Mouse (Mus musculus) forebrain, postnatal 0 days (tissue): ENCODE data around the gene Strc. TPM values are rescaled to one million over a fixed set of nuclear protein-coding genes. Genes with fewer than 3 reads are reported as not detected.
A peak's percentile ranks its signal among the peaks of the same experiment; 100 is the strongest.

ENCODE experiments used
- ATAC-seq: fragments of 200-750 bp; cut with Nextera tagmentation; 2 replicates; pipeline ENCODE4 v1.8.0; 2017; ENCODE audit warnings: mild to moderate bottlenecking, moderate library complexity
- DNase-seq: peaks from one replicate; pipeline ENCODE4 v3.0.0-alpha.2; 2015
- H3K27ac ChIP-seq: fragments of 300-500 bp; sonication (generic); 2 replicates; pipeline ENCODE4 v1.5.1; 2014; ENCODE audit warnings: low read depth, mild to moderate bottlenecking, antibody characterized with exemption, low read length, moderate library complexity, mixed read lengths
- H3K27me3 ChIP-seq: fragments of 300-500 bp; sonication (generic); 2 replicates; pipeline ENCODE4 v1.6.1; 2014; ENCODE audit warnings: mild to moderate bottlenecking, low read length, mixed read lengths; ENCODE audit not compliant: insufficient read depth
- H3K36me3 ChIP-seq: fragments of 300-500 bp; sonication (generic); 2 replicates; pipeline ENCODE4 v1.6.1; 2014; ENCODE audit warnings: mild to moderate bottlenecking, moderate library complexity; ENCODE audit not compliant: insufficient read depth
- H3K4me1 ChIP-seq: fragments of 300-500 bp; sonication (generic); 2 replicates; pipeline ENCODE4 v1.6.1; 2014; ENCODE audit warnings: antibody characterized with exemption; ENCODE audit not compliant: insufficient read depth
- H3K4me2 ChIP-seq: fragments of 300-500 bp; sonication (generic); 2 replicates; pipeline ENCODE4 v1.6.1; 2014; ENCODE audit warnings: low read depth, mild to moderate bottlenecking, moderate library complexity
- H3K4me3 ChIP-seq: fragments of 300-500 bp; sonication (generic); 2 replicates; pipeline ENCODE4 v1.5.1; 2014; ENCODE audit warnings: low read depth, low read length, mixed read lengths
- H3K9ac ChIP-seq: fragments of 300-500 bp; sonication (generic); 2 replicates; pipeline ENCODE4 v1.6.1; 2014; ENCODE audit warnings: mild to moderate bottlenecking
- H3K9me3 ChIP-seq: fragments of 300-500 bp; sonication (generic); 2 replicates; pipeline ENCODE4 v1.6.1; 2016; ENCODE audit warnings: low read length
- CTCF ChIP-seq: sonication (generic); IDR thresholded peaks from 2 replicates; pipeline ENCODE4 v1.5.1; 2016; ENCODE audit warnings: antibody characterized with exemption, control low read depth, low read depth
- WGBS: fragments of 180-500 bp; shearing (Covaris S2); extraction: QIAGEN DNeasy Blood & Tissue Kit; methylation state at CpG from one replicate; pipeline ENCODE4 v1.1.7; 2014; 5-methylcytosine and 5-hydroxymethylcytosine counted together
- polyA plus RNA-seq: library from polyadenylated mRNA; unstranded; fragments of >200 nt; fragmentation: Nextera tagmentation; extraction: Ambion mirVana; gene quantifications from 2 replicates; pipeline ENCODE4 v1.2.1, GENCODE M21; 2015
- total RNA-seq: library from RNA; depleted of rRNA; stranded (reverse); fragments of >200 nt; gene quantifications from 2 replicates; pipeline ENCODE4 v1.2.3, GENCODE M21; 2014

The Strc gene
- total and polyA plus RNA-seq, 2 experiments from 2014 or later: not detected

DNA sequence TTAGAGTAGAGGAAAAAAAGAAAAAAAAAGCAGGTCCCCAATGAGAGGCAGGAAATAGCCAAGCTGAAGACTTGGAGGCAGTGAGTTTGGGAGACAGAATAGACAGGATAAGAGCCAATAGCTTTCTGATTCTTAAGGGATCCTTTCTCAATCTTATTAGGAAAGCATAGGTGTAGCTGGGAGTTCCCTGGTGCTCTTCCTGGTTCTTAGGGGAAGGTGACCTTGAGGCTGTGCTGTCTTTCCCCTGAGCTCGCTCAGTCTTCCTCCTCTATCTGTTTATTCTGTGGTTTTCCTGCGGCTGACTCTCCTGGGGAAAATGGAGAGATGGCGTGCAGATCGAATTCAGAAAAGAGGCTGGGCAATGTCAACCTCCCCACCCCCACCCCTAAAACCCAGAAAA, 29.0 kb downstream of the Strc start:
- Histone ChIP-seq H3K27ac (0 out of 2 replicates have a peak overlapping the region, but pooled peaks have one; percentile 66), H3K4me1 (no peaks in the 10 kb centered on the region), H3K27me3 (0 out of 2 replicates have a peak, but pooled peaks cover 13% of the 10 kb centered on the region), H3K4me3 (peak overlapping the region; percentile 55), H3K4me2 (peak overlapping the region; percentile 68), H3K9ac (peak overlapping the region; percentile 74), H3K36me3 (no peaks in the 10 kb centered on the region), H3K9me3 (no peaks in the 10 kb centered on the region)
- no peak for ATAC-seq
- WGBS: 2% methylated on average over 4 of the region's 4 CpGs
- no peak for TF ChIP-seq CTCF
- no peak for DNase-seq

DNA sequence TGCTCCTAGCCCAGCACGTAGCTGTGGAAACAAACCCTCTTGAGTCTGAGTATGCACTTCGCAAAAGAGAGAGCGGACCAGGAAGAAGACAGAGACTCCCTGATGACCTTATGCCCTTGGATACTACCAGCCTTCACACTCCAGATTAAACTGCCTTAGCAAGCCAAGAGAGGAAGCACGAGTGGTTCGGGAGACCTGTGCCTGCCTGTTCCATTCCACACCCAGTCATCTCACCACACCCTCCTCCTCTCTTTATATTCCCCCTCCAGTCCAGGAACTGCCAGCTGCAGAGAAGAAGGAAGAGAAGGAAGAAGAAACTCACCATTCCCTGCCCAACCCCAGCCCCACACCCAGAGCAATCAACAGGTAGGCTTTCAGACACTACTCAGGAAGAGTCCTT, 29.5 kb downstream of the Strc start, which contains the start of gene Ckmt1:
Gene Ckmt1, plus strand, starts transcription at position 221 of the 400 bp plus-strand sequence.
- Histone ChIP-seq H3K27ac (peak within 1 kb of the TSS; percentile 66), H3K27me3 (0 out of 2 replicates have a peak, but pooled peaks cover 13% of the 10 kb centered on the region), H3K4me1 (no peaks in the 10 kb centered on the region), H3K36me3 (no peaks in the 10 kb centered on the region), H3K9ac (peak within 1 kb of the TSS; percentile 74), H3K9me3 (no peaks in the 10 kb centered on the region), H3K4me3 (peak within 1 kb of the TSS; percentile 55), H3K4me2 (peak within 1 kb of the TSS; percentile 68)
- DNase-seq (no peak), ATAC-seq (no peak)
- 73% methylated on average over 5 of the region's 5 CpGs for WGBS
- no peak for TF ChIP-seq CTCF

- H3K9ac ChIP-seq: peak within 1 kb of the TSS; percentile 84
- 0 out of 2 replicates have a peak, but pooled peaks cover 13% of the 10 kb centered on the region for H3K27me3 ChIP-seq
- peak within 1 kb of the TSS; percentile 80 for H3K27ac ChIP-seq
- peak within 1 kb of the TSS; percentile 70 for H3K4me3 ChIP-seq
- H3K4me1 ChIP-seq: no peaks in the 10 kb centered on the region
- H3K4me2 ChIP-seq: peak within 1 kb of the TSS; percentile 86
- DNase-seq (peak; percentile 99), ATAC-seq (peak; percentile 97)
- H3K9me3 ChIP-seq: no peaks in the 10 kb centered on the region
- WGBS: under 1% methylated on average over 58 of the region's 58 CpGs
- no peaks in the 10 kb centered on the region; the same call in 1 of the 2 replicates for H3K36me3 ChIP-seq
- peak; percentile 97 for TF ChIP-seq CTCF
Observed at GRCm38 (mm10) chr2:121354820-121355592, 32.0 kb downstream of the Strc start, which contains the start of gene Ppip5k1. TSS of gene Ppip5k1 (minus strand) at chr2:121355396.

- no peak for ATAC-seq
Observed at GRCm38 (mm10) chr2:121354378-121354777, 32.6 kb downstream of the Strc start.

GRCm38 (mm10) chr2:121353156-121353555, 33.8 kb downstream of the Strc start:
- no peak for TF ChIP-seq CTCF
- ATAC-seq (no peak), DNase-seq (no peak)
- Histone ChIP-seq H3K27me3 (0 out of 2 replicates have a peak, but pooled peaks cover 13% of the 10 kb centered on the region), H3K9me3 (no peaks in the 10 kb centered on the region), H3K4me1 (no peaks in the 10 kb centered on the region), H3K4me2 (no peak overlapping the region), H3K4me3 (no peak overlapping the region), H3K27ac (no peak overlapping the region), H3K36me3 (peaks cover 12% of the 10 kb centered on the region), H3K9ac (no peak overlapping the region)
- 75% methylated on average over 8 of the region's 8 CpGs for WGBS

More at GRCm38 (mm10) chr2:121354378-121354777, 32.6 kb downstream of the Strc start:
- peak overlapping the region; percentile 80 for H3K27ac ChIP-seq
- peaks cover 6% of the 10 kb centered on the region for H3K36me3 ChIP-seq
- DNase-seq: no peak
- peak overlapping the region; percentile 86 for H3K4me2 ChIP-seq
- H3K9ac ChIP-seq: peak overlapping the region; percentile 84
- H3K4me1 ChIP-seq: no peaks in the 10 kb centered on the region
- WGBS: 4% methylated on average over 6 of the region's 6 CpGs
- H3K4me3 ChIP-seq: peak overlapping the region; percentile 70
- H3K27me3 ChIP-seq: 0 out of 2 replicates have a peak, but pooled peaks cover 13% of the 10 kb centered on the region
- no peaks in the 10 kb centered on the region for H3K9me3 ChIP-seq
- TF ChIP-seq CTCF: no peak

DNA sequence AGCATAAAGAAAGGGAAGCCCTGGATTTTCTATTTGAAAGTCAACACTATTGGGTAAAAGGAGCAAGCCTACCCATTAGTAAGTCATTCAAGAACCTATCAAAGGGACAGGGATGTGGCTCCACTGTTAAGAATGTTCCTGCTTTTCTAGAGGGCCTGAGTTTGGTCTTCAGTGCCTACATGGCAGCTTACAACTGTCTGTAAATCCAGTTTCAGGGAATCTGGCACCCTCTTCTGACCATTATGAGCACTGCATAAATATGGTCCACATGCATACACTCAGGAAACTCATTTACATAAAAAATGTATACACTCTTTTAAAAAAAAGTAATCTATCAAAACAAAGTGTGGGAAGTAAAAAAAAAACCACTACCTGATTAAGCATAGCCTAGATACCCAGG, 47.9 kb downstream of the Strc start:
- ATAC-seq: no peak
- H3K36me3 ChIP-seq: peaks cover 20% of the 10 kb centered on the region
- no peak overlapping the region for H3K27ac ChIP-seq
- TF ChIP-seq CTCF: no peak
- H3K27me3 ChIP-seq: no peaks in the 10 kb centered on the region
- no peak overlapping the region for H3K4me2 ChIP-seq
- no peak overlapping the region for H3K9ac ChIP-seq
- H3K4me3 ChIP-seq: no peak overlapping the region
- H3K9me3 ChIP-seq: no peaks in the 10 kb centered on the region
- no peak for DNase-seq
- no peaks in the 10 kb centered on the region for H3K4me1 ChIP-seq

- H3K9me3 ChIP-seq: no peaks in the 10 kb centered on the region
- ATAC-seq: no peak
Observed at GRCm38 (mm10) chr2:121329492-121329891, 57.5 kb downstream of the Strc start.

More at GRCm38 (mm10) chr2:121329492-121329891, 57.5 kb downstream of the Strc start:
- no peak overlapping the region for H3K4me2 ChIP-seq
- 98% methylated on average over 2 of the region's 2 CpGs for WGBS
- no peak for TF ChIP-seq CTCF
- H3K9ac ChIP-seq: no peak overlapping the region
- no peak for DNase-seq
- H3K4me1 ChIP-seq: no peaks in the 10 kb centered on the region
- H3K36me3 ChIP-seq: peaks cover 41% of the 10 kb centered on the region
- H3K4me3 ChIP-seq: no peak overlapping the region
- H3K27ac ChIP-seq: no peak overlapping the region
- H3K27me3 ChIP-seq: no peaks in the 10 kb centered on the region
